Mouse (Mus musculus): ENCODE results near the gene Tsen54. TPM values are rescaled to one million over a fixed set of nuclear protein-coding genes. Genes with fewer than 3 reads are reported as not detected.

Gene Tsen54
- polyA plus RNA-seq, 2 experiments = 9.7 to 12.9 TPM

DNA sequence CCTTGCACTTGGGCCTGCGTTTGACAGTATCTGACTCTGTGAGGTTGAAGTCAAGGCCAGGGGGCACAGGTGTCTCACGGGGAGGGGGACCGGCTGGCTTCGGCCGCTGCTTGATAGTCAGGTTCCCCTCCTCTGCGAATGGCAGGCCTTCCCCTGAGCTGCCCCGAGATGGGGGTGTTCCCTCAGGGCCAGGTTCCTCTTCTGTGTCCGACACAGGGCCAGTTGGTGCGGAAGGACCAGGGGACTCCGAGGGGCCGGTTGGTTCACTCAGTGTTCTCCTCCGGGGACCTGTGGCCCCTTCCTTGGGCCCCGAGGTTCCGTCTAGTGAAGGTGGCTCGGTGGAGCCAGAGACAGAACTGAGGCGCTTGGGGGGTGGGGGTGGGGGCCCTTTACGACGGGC, 13.5 kb upstream of the Tsen54 start:
- H3K9me3 ChIP-seq (ENCODE audit: control insufficient read depth, low read length) = no peaks in the 10 kb centered on the region
- no peak overlapping the region for H3K4me3 ChIP-seq (ENCODE audit: insufficient read depth in 1 of 2, low read depth in 2 of 2, low read length in 2 of 2)
- peaks cover 13 to 17% of the 10 kb centered on the region in 2 experiments for H3K4me1 ChIP-seq (replicated peaks; ENCODE audit: control insufficient read depth in 2 of 2, insufficient read depth in 2 of 2, low read length in 1 of 2)
- no peak for TF ChIP-seq EP300 (IDR thresholded peaks at IDR 0.05; ENCODE audit: low read depth)
- TF ChIP-seq CTCF (IDR thresholded peaks at IDR 0.05; ENCODE audit: low read depth) = no peak
- H3K27ac ChIP-seq = no peak overlapping the region
- WGBS (ENCODE audit: insufficient replicate concordance) = 76% methylated on average over 18 of the region's 18 CpGs
- ATAC-seq (ENCODE audit: insufficient read depth) (no peak), DNase-seq (ENCODE audit: low read depth in 3 of 3, low spot score in 3 of 3) (no peak)
- H3K4me2 ChIP-seq (ENCODE audit: low read depth) = no peak overlapping the region
- H3K27me3 ChIP-seq (ENCODE audit: control insufficient read depth, insufficient read depth, low read length) = no peaks in the 10 kb centered on the region
- H3K36me3 ChIP-seq (replicated peaks; ENCODE audit: control insufficient read depth, insufficient read depth, low read depth) = peaks cover 60% of the 10 kb centered on the region
- no peak overlapping the region for H3K9ac ChIP-seq (replicated peaks)

DNA sequence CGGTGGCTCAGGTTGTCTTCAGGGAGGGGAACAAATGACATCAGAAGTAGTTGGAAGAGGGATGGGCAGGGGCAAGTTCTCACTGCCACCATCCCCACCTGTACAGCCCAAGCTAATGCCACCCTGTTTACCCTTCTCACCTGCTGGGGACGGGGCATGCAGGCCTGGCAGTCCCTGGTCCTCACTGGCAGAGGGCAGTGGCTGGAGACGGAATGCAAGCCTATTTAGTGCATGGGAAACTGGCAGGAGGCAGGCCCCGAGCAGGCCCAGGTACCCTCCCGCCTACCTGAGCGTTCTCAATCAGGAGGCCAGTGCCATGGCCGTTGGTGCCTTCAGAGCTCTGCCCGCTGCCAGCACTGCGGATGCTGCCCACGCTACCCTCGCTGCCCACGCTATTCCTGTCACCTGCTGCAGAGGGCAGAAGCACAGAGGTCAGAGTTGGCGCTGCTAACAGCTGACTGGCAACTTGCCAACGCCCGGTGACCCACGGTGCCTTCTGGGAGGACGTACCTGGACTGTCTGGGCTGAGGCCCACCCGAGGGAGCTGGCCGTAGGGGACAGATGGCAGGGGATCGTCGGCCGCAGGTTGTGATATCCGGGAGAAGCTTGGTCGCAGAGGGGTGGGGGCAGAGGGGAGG, 11.3 kb upstream of the Tsen54 start:
- peak overlapping the region; percentile 68 for H3K4me2 ChIP-seq (ENCODE audit: low read depth)
- peaks cover 53% of the 10 kb centered on the region for H3K36me3 ChIP-seq (replicated peaks; ENCODE audit: control insufficient read depth, insufficient read depth, low read depth)
- H3K4me3 ChIP-seq (ENCODE audit: insufficient read depth in 1 of 2, low read depth in 2 of 2, low read length in 2 of 2) = no peak overlapping the region; a peak in 1 of 4 replicates

GRCm38 (mm10) chr11:115805005-115805404, 9.5 kb upstream of the Tsen54 start:
- ATAC-seq (ENCODE audit: insufficient read depth) (peak; percentile 91), DNase-seq (ENCODE audit: low read depth in 3 of 3, low spot score in 3 of 3) (peak; percentile 78 to 80 (median 79))
- H3K27ac ChIP-seq = peak overlapping the region; percentile 95
- H3K9ac ChIP-seq (replicated peaks) = peak overlapping the region; percentile 74
- TF ChIP-seq CTCF (IDR thresholded peaks at IDR 0.05; ENCODE audit: low read depth) (peak; percentile 67), EP300 (IDR thresholded peaks at IDR 0.05; ENCODE audit: low read depth) (peak; percentile 91)
- H3K27me3 ChIP-seq (ENCODE audit: control insufficient read depth, insufficient read depth, low read length) = no peaks in the 10 kb centered on the region
- no peaks in the 10 kb centered on the region for H3K9me3 ChIP-seq (ENCODE audit: control insufficient read depth, low read length)
- peaks cover 39% of the 10 kb centered on the region for H3K36me3 ChIP-seq (replicated peaks; ENCODE audit: control insufficient read depth, insufficient read depth, low read depth)
- peak overlapping the region; percentile 68 for H3K4me2 ChIP-seq (ENCODE audit: low read depth)
- peaks cover 28 to 40% of the 10 kb centered on the region in 2 experiments for H3K4me1 ChIP-seq (replicated peaks; ENCODE audit: control insufficient read depth in 2 of 2, insufficient read depth in 2 of 2, low read length in 1 of 2)
- peak overlapping the region; percentile 51 to 54 for H3K4me3 ChIP-seq (ENCODE audit: insufficient read depth in 1 of 2, low read depth in 2 of 2, low read length in 2 of 2)
- 18% methylated on average over 7 of the region's 7 CpGs for WGBS (ENCODE audit: insufficient replicate concordance)

More for the DNA sequence above, 11.3 kb upstream of the Tsen54 start:
- DNase-seq (ENCODE audit: low read depth in 3 of 3, low spot score in 3 of 3) (no peak), ATAC-seq (ENCODE audit: insufficient read depth) (no peak)
- peaks cover 23 to 29% of the 10 kb centered on the region in 2 experiments for H3K4me1 ChIP-seq (replicated peaks; ENCODE audit: control insufficient read depth in 2 of 2, insufficient read depth in 2 of 2, low read length in 1 of 2)
- no peak overlapping the region for H3K9ac ChIP-seq (replicated peaks)
- WGBS (ENCODE audit: insufficient replicate concordance) = 94% methylated on average over 24 of the region's 24 CpGs
- H3K9me3 ChIP-seq (ENCODE audit: control insufficient read depth, low read length) = no peaks in the 10 kb centered on the region
- no peaks in the 10 kb centered on the region for H3K27me3 ChIP-seq (ENCODE audit: control insufficient read depth, insufficient read depth, low read length)
- TF ChIP-seq EP300 (IDR thresholded peaks at IDR 0.05; ENCODE audit: low read depth) (no peak), CTCF (IDR thresholded peaks at IDR 0.05; ENCODE audit: low read depth) (no peak)
- no peak overlapping the region for H3K27ac ChIP-seq

GRCm38 (mm10) chr11:115806154-115806553, 8.4 kb upstream of the Tsen54 start:
- TF ChIP-seq CTCF (IDR thresholded peaks at IDR 0.05; ENCODE audit: low read depth) (no peak), EP300 (IDR thresholded peaks at IDR 0.05; ENCODE audit: low read depth) (no peak)
- Histone ChIP-seq H3K4me3 (ENCODE audit: insufficient read depth in 1 of 2, low read depth in 2 of 2, low read length in 2 of 2) (no peak overlapping the region), H3K9ac (replicated peaks) (no peak overlapping the region), H3K9me3 (ENCODE audit: control insufficient read depth, low read length) (no peaks in the 10 kb centered on the region), H3K4me1 (replicated peaks; ENCODE audit: control insufficient read depth in 2 of 2, insufficient read depth in 2 of 2, low read length in 1 of 2) (peaks cover 28 to 42% of the 10 kb centered on the region in 2 experiments), H3K36me3 (replicated peaks; ENCODE audit: control insufficient read depth, insufficient read depth, low read depth) (peaks cover 28% of the 10 kb centered on the region), H3K27ac (peak overlapping the region; percentile 12), H3K27me3 (ENCODE audit: control insufficient read depth, insufficient read depth, low read length) (no peaks in the 10 kb centered on the region), H3K4me2 (ENCODE audit: low read depth) (0 out of 2 replicates have a peak overlapping the region, but pooled peaks have one; percentile 7)
- no peak for ATAC-seq (ENCODE audit: insufficient read depth)
- 81% methylated on average over 10 of the region's 10 CpGs for WGBS (ENCODE audit: insufficient replicate concordance)
- no peak for DNase-seq (ENCODE audit: low read depth in 3 of 3, low spot score in 3 of 3)

GRCm38 (mm10) chr11:115807306-115807705, 7.2 kb upstream of the Tsen54 start:
- DNase-seq (ENCODE audit: low read depth in 3 of 3, low spot score in 3 of 3) = no peak
- peaks cover 30 to 42% of the 10 kb centered on the region in 2 experiments for H3K4me1 ChIP-seq (replicated peaks; ENCODE audit: control insufficient read depth in 2 of 2, insufficient read depth in 2 of 2, low read length in 1 of 2)
- TF ChIP-seq CTCF (IDR thresholded peaks at IDR 0.05; ENCODE audit: low read depth) (no peak), EP300 (IDR thresholded peaks at IDR 0.05; ENCODE audit: low read depth) (no peak)
- peaks cover 17% of the 10 kb centered on the region for H3K36me3 ChIP-seq (replicated peaks; ENCODE audit: control insufficient read depth, insufficient read depth, low read depth)
- ATAC-seq (ENCODE audit: insufficient read depth) = no peak
- H3K27me3 ChIP-seq (ENCODE audit: control insufficient read depth, insufficient read depth, low read length) = no peaks in the 10 kb centered on the region
- no peak overlapping the region for H3K4me3 ChIP-seq (ENCODE audit: insufficient read depth in 1 of 2, low read depth in 2 of 2, low read length in 2 of 2)
- WGBS (ENCODE audit: insufficient replicate concordance) = 83% methylated on average over 6 of the region's 6 CpGs
- no peak overlapping the region for H3K4me2 ChIP-seq (ENCODE audit: low read depth)
- no peak overlapping the region for H3K27ac ChIP-seq
- H3K9ac ChIP-seq (replicated peaks) = no peak overlapping the region
- no peaks in the 10 kb centered on the region for H3K9me3 ChIP-seq (ENCODE audit: control insufficient read depth, low read length)
